Mouse (Mus musculus) cerebellum, postnatal 14 days (tissue): ENCODE measurements around the gene Mycl.

Experiments used
- DNase-seq, 2 experiments: peaks; one replicate each; pipeline ENCODE4 v3.0.0; 2021; ENCODE audit warnings: mixed read lengths in 2 of 2

Mycl gene

DNA sequence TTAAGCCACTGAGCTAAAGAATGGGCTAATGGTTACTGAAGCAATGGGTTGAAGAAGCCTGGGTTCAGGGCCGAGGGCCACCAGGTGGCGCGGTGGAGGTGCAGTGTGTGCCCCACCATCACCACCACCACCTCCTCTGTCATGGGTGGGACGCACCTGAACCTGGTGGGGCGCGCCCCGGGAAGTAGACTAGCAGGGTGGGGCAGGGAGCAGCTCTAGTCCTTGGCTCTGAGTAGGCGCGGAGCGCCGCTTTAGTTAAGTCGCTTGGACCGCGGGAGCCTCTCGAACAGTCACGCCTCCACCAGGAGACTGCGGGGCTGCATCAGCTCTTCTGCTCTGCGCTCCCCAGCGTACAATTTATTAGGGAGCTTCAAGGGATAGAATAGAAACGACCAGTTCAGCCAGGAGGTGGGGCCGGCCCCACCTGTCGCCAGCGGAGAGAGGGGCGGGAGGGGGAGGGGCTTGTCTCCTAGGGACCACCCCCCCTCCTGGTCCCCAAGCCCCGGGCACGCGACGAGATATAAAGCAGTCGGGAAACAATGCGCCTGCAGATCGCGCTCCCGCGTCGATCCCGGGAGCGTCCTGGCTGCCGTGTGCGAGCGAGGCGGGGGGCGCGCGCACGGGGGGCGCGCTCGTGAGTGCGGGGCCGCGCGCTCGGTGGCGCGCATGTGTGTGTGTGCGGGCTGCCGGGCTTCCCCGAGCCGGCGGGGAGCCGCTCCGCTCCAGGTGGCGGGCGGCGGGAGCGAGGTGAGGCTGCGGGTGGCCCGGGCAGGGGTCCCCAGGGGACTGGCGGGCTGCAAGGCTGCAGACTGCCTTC, at the start of gene Mycl:
Gene Mycl, plus strand, starts transcription at position 249 of the 817 bp plus-strand sequence.
- peak; percentile 95 for DNase-seq

DNA sequence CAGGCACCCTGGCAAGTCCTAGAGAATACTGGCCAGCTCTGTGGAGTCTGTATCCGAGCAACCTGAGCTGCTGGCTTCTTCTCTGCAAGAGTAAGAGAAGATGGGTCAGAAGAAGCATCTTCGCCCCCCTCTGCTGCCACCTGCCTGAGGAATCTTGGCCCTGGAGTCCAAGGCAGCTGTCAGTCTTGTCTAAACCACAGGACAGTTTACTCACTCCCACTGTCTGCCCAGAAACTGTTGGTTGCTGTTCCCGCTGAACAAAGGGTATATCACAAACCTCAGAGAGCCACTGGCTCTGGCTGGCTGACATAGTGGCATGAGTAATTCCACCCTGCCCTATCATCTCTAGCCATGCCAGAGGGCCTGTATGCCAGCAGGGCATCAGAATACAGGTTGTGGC, 48.2 kb upstream of the Mycl start:
- DNase-seq: no peak

DNA sequence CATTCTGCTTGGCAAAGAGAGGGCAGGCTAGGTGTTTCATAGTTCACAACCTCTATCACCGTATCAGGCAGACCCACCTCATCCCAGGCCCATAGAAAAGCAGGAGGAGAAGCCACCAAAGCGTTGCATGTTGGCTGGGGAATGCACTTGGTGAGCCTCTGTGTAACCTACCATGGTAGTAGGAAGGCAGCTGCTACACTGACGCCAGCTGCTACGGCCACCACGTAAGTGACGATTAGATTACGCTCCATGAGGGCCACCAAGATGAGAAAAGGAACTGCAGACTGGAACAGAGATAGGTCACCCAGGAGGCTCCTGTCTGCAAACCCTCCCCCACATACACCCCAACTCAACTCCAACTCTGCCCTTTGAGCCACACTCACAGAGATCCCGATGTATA, 46.4 kb upstream of the Mycl start:
- DNase-seq: no peak

DNA sequence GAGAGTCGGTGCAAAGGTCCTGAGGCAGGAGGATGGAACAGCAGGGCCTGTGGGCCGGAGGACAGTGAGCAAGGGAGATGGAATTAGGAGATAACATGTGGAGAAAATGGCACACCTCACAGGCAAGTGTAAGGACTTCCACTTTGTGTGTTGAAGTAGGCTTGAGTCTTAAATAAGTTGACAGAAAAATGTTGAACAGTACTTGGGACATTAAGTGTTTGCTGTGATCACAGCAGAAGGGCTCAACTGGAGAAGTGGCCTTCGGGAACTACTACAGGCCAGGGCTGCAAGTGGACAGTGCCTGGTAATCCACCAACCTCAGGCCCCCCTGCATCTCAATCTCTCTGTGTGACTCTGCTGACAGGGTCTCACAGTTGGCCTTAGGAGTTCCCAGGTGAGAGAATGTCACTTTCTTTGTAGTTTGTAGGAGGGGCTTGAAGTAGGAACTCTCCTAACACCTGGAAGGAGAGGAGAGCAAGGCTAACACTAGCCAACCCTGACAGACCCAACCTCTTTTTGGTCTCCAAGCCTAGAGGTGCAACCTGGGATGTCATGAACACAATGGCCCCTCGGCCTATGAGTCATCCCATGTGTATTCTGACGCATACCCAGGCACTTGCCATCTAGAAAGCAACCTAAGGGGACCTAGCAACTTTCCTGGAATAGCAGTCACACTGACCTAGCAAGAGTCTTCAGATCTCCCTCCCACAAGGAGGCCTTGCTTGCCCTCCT, 40.6 kb upstream of the Mycl start:
- no peak for DNase-seq

DNA sequence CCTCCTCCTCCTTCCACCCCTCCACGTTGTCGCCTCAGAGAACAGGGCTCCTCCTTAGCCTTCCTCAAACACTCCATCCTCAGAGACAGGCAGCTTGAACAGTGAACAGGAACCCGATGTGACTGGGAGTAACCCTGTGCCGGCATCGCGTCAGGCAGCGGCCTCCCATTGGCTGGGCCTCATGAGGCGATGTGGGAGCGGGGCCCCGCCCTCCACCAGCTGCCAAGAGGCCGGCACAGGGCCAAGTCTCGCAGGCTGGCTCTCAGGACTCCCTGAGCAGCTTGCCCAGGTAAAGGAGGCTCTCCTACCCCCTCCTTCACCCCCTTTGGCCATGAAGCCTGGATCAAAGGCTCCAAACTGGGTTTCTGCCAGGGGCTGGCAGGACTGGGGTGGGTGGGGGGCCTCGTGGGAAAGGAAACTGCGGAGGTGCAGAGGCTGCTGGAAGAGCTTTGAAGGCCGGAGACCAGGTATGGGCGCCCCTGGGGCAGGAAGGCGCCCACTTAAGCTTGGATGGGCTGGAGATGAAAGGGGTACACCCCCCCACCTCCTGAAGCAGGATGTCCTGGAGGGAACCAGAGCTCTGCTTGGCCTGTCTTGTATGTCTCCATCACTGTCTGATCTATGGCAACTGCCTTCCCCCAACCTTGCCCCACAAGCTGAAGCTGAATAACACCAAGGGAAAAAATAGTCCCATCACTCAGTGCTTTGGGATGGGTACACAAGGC, 39.9 kb upstream of the Mycl start:
- peak; percentile 83 to 91 for DNase-seq

DNA sequence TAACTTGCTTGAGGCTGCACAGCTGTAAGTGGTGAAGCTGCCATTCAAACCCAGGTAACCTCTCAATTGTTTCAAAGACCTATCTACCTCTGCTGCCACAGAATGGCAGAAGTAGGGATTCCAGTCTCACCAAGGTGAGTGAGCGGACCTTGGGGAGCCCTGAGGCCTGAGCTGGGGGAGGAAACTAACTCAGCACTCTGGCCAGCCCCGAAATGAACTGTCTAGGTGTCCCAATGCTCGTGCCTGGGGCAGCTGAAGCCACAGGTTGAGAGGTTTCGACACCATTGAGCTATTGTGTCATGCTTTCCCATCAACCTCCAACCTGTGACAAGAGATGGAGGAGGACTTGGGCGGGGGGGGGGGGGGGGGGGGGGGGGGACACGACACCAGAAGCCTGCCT, 39.2 kb upstream of the Mycl start:
- no peak for DNase-seq

DNA sequence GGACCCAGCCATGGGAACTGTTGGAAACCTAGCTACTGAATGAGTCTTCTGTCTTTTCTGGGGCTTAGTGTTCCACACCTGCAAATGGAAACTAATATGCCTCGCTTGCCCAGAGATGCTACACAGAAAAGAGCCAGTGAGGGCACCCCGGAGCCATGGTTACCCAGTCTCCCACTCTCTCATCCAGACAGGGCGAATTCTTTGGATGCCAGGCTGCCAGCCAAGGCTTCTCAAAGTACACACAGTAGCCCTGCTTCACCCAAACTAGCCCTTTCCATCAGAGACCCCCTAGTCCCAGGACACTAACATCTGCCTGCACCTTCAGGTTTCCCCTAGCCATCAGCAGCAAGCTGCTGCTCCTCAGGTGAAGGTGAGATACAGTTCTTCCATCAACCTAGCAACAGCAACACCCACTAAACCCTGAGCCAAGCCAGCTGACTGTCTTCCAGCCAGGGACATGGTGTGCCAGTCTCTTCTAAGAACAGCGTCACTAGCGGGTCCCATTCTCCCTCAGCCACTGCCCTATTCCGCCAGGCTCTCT, 36.9 kb upstream of the Mycl start:
- peak; percentile 29 to 49 for DNase-seq

DNA sequence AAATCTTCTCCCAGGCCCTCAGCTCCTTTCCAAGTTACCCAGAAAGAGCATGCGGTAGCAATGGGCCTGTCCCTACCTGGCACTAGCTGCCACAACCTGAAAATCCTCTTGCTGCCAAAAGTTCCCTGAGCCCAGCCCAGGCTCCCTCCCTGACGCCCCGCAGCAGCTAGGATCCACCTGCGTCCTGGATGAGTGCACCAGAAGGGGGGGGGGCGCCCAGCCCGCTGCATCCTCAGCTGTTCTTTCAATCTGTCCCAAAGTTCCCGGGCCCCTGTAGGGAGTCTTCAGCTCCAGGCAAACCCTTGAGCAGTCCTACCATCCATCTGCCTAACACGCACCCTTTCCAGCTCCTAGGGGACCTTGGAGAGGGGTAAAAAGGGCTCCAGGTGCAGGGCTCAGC, 35.6 kb upstream of the Mycl start:
- DNase-seq: peak in 1 of 2 experiments; percentile 34

DNA sequence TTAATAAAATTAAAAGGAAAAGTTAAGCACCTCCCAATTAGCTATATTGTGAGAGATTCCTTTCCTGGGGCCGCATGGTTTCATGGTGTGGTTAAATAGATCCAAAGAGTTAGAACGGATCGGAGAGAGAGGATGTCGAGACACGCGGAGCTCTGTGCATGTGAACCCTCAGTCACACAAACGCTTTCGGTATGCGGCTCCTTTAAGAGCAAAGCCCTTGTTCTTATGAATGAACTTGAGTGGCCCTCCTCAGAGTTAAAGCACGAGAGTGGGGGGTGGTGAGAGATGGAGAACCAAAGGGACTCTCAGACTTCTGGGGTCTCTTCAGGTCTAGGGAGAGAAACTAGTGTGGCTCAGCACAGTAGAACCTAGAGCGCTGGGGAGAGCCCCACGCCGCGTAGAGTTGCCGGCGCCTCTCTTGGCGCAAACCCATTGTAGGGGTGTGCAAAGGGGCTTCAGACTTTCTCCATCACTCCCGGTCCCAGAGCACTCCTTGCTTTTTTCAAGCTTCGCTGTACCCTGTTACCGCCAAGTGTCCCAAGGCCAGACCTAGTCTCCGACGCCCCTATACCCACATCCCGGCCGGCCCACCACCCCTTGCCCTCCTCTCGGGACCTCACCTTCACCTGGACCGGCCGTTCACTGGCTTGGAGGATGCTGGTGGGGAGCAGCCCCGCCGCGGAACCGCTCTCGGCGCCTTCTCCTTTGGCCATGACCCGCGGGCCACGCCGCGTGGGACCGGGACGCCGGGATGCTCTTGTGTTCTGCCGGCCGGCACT, 34.9 kb upstream of the Mycl start:
- peak; percentile 29 to 31 for DNase-seq

DNA sequence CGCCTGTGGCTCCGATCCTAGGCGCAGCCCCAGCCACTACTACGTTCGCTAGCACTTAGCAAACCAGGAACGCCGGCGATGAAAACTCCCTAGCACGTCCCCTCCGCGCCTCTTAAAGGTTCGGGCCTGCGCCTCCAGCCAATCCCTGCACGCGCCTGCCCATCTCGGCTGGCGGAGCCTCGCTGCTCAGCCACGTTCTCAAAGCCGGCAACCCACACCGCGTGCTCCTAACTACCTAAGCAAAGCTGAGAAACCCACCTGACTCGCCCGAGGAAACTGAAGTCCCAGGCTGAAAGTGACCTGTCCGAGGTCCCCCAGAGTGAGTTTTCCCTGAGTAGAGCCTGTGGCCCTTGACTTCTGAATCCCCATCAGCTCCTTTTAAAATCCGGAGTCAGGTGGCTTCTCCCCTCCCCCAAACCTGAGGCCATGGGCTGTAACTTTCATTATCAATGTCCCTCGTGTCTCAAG, 34.3 kb upstream of the Mycl start, which contains the start of gene Mfsd2a:
Gene Mfsd2a, minus strand, starts transcription at position 89 of the 468 bp plus-strand sequence.
- DNase-seq: peak; percentile 61 to 62

DNA sequence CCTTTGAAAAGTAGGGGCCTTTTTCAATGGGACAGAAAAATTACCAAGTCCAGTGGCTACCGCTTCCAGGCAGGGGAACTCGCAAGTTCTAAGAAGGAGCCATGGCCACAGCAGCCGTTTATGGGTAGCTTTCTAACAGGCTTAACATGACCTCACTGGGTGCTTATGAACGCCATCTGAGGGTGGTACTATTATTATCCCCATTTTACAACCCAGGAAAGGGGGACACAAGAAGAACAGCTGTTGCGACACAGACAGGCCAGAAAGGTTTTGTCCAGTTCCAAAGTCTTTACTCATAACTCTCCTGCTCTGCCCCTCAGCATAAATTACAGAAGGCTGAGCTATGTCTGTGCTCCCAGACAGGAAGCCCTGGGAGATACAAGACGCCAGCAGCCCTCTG, 33.9 kb upstream of the Mycl start:
- no peak for DNase-seq

DNA sequence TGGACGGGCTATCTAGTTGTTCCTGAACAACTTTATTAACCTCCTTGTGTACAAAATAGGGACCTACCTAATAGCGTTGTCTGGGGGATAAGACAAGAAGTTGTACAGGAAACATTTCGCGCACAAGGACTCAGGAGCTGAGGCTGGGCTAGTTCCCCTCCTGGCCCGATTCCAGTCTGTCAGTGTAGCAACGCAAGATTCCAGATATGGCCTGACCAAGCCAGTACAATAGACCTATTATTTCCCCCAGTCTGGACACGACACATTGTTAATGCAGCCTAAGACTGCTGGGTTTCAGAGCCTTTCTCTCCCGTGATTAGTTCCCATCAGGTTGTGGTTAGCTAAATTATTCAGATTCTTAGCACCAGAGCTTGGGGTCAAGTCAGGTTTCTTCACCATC, 32.7 kb upstream of the Mycl start:
- no peak for DNase-seq

DNA sequence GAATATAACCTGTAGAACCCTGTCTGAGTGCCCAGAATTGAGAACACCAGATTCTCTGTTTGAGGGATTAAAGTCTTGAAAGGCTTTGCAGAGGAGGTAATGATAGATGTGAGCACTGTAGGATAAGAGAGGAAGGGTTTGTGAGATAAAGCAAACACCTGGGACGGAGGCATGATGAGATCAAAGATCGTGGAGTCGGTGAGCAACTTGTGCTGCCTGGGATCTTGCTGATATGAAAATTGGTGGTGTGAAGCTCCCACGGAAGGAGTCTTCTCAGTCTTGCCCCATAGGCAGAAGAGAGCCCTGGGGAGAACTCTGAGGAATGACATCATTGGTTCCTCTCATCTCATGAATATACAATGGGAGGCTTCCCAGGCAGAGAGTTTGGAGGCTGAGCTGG, 27.3 kb upstream of the Mycl start:
- no peak for DNase-seq

DNA sequence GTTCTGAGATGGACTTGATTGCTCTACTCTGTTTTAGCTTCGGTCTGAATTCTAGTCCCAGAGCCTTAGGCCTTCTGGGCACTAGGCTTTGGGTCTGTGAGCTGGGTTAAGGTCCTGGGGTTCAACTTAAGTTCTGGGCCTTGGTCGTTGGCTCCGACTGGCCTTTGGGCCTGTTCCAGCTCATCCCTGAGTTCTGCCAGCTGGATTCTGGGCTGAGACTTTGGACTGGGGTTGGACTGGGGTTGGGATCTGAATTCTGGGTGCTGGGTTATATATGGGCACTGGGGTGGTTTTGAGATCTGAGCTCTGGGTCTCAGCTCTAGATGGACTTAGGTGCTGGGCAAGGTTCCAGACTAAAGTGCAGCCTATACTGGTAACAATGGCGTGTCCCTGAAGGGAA, 24.3 kb upstream of the Mycl start:
- DNase-seq: no peak

DNA sequence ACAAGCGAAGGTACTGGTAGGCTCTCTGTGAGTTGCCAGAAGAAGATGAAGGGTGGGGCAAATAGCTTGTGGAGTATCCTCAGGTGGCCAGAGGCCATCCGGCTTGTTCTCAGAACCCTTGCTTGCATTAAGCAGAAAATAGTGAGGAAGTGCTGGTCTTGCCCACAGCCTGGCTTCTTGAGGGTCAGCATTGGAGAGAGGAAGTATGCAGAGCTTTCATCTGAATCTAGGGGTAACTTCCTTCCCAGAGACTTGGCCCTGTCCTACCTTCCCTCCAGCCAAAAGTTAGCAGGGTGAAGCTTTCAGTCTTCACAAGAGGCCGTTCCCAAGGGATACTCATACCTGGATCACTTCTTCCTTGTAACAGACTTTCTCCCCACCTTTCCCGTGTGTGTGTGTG, 23.8 kb upstream of the Mycl start:
- DNase-seq: no peak

DNA sequence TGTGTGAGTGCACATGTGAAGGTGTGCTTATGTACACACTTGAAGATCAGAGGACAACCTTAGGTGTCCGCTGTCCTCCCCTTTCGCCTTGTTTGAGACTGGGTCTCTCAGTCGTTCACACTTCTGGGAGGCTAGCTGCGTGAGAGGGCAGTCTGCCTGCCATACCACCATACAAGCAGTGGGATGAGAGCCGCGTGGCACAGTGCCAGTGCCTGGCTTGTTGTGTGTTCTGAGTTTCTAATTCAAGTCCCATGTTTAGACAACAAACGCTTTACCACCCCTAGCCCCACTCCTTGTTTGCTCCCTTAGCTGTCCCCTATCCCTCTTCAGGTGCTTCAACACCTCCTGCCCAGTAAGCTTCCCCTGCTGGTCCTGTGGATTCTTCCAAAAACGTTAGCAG, 23.4 kb upstream of the Mycl start:
- peak; percentile 29 to 47 for DNase-seq

DNA sequence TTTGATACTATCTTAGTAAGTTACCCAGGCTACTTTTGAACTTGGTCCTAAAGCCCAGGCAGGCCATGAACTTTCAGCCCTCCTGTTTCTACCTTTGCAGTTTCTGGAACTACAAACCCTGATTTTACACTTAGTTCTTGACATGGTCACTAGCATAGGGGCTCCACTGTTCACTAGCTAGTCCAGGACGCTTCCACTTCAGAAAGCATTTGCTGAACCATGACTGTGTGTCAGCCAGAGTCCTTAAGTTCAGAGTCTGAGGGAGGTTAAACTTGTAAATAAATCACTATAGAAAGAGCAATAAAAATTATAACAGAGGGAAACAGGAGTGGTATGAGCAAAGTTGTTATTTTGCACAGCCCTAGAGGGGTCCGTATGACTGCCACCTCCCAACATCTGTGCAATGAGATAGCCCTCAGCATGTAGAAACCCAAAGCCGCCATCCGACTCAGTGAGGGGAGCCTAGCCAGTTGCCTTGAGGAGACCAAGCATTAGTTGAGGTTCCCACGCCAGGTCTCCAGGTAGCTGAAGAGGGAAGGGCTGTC, 20.4 kb upstream of the Mycl start:
- no peak for DNase-seq

DNA sequence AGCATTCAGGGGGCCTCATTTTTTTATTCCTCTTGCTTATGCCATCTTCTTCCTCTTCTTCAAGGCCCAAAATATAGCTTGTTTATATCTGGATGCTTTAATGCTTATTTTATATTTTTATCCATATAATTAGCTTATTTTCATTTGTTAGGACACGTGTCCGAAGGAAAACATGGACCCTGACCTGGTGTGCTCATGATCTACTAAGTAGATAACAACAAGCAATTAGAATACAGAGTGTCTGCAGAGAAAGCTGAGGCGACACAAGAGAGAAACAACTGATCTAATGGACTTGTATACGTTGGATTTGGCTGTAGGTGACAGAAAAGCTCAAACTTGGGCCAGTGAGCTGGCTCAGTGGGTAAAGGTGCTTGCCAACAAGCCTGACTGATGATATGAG, 18.6 kb upstream of the Mycl start:
- no peak for DNase-seq

DNA sequence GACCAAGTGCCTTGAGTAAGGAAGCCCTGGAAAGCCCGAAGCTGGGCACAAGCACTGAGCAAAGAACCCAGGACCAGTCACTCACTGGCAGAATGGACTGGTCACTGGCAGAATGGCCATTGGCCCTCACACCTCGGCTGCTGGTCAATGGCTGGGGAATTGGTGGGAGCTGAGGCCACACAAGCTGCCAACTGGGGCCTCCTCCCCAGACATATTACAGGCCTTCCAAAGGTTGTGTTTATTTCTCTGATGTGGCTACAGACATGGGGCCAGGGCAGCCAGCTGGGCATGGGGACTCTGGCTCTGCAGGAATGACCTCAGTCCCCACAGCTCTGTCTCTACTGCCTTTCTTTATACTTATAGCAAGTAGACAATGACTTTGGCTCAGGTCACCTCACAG, 16.6 kb upstream of the Mycl start:
- DNase-seq: no peak

DNA sequence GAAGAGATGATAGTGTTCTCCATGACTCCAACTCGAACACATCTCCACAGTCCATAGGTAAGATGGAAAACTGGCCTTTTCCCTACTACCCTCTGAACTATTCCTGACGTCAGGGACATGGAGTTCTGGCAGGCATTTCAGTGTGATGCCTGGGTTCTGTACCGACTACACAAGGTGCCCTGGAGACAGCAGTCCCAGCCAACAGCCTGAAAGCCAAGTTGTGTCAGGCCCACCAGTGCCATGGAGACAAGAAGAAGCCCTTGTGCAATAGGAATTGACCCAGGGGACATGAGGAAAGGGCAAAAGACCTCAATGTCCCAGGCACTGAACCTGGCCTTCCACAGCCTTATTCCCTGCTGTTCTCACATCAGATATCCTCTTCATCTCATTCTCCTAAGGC, 15.6 kb upstream of the Mycl start:
- DNase-seq: no peak

DNA sequence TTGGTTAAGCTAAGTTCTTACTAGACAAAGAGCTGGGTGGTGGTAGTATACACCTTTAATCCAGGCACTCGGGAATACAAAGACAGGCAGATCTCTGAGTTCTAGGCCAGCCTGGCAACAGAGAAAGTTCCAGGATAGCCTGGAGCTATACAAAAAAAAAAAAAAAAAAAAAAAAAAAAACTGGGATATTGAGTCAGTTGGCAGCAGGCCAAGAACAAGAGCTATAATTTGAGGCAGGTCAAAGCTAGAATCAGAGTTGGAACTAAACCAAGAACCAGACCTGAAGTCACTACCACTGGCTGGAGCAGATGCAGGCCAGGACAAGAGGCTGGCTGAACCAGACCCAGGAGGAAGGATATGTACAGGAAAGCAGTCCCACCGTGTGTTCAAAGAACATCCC, 14.8 kb upstream of the Mycl start:
- no peak for DNase-seq

DNA sequence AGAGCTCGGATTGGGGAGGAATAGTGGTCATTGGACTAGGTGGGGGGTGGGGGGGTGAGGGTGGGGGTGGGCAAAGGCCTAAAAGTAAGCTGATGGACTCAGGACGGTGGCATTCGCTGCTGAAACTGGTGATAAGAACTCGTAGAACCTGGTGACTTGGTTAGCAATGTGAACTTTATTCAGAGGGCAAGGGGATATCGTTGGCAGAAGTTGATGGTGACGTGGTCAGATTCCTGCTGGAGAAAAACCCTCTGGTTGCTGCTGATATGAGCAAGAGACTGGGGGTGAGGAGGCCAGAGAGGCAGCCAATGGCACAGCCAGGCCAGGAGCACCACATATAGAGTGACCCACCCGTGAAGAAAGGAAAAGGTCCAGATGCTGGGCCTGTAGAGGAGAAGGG, 14.2 kb upstream of the Mycl start:
- DNase-seq: no peak
